Mouse (Mus musculus) left cerebral cortex, postnatal 14 days (tissue): ENCODE data around the gene Med19. TPM values are rescaled to one million over a fixed set of nuclear protein-coding genes. Genes with fewer than 3 reads are reported as not detected.
A peak's percentile ranks its signal among the peaks of the same experiment; 100 is the strongest.
"Not testable (repeated sequence)": the region's sequence is repeated elsewhere in the genome, so short reads cannot be mapped to it uniquely, and the experiment has no call there.

Experiments
- DNase-seq, 2 experiments: peaks; one replicate each; pipeline ENCODE4 v3.0.0; 2021 to 2022; ENCODE audit warnings: low spot score in 2 of 2, mixed read lengths in 1 of 2
- intact Hi-C: fragments of 180-260 bp; cut with DNase I; formaldehyde crosslinking; loops from one replicate; pipeline ENCODE4 v1.15.1; 2025
- total RNA-seq, 2 experiments: library from RNA; stranded (reverse); gene quantifications; 2 replicates each; pipeline ENCODE4 v1.2.3; 2021

The Med19 gene
- total RNA-seq, 2 experiments from 2014 or later = 30.3 to 32.3 TPM

- peak in 1 of 2 experiments; percentile 28 for DNase-seq
- intact Hi-C loops = loop anchor here (5.0 kb wide), 1 partner anchor 37 kb away; the partner anchor contains the start of genes Gm28635, Med19 and Tmx2
These were observed 36.2 kb downstream of the Med19 start for GRCm38 (mm10) chr2:84714422-84714810.

GRCm38 (mm10) chr2:84714811-84715561 is 36.8 kb downstream of the Med19 start, which contains the start of gene Zdhhc5:
Gene Zdhhc5 (minus strand): TSS chr2:84715180.
- intact Hi-C loops = loop anchor here (5.0 kb wide), 1 partner anchor 38 kb away; the partner anchor contains the start of genes Gm28635, Med19 and Tmx2
- DNase-seq = peak; percentile 99 to 100

- intact Hi-C loops = no loop called here
- DNase-seq = peak; percentile 87 to 98
These were observed 37.6 kb downstream of the Med19 start for GRCm38 (mm10) chr2:84715562-84716361.

- no peak for DNase-seq
- intact Hi-C loops = no loop called here
These were observed 38.5 kb downstream of the Med19 start for GRCm38 (mm10) chr2:84716423-84717355.

GRCm38 (mm10) chr2:84717357-84717756 is 39.2 kb downstream of the Med19 start:
- DNase-seq = no peak
- intact Hi-C loops = no loop called here

GRCm38 (mm10) chr2:84720718-84721117 is 42.5 kb downstream of the Med19 start:
- intact Hi-C loops = no loop called here
- DNase-seq = no peak

GRCm38 (mm10) chr2:84721182-84721581 is 43.0 kb downstream of the Med19 start:
- DNase-seq = no peak
- intact Hi-C loops = no loop called here

GRCm38 (mm10) chr2:84723856-84724255 is 45.7 kb downstream of the Med19 start:
- intact Hi-C loops = no loop called here
- DNase-seq = no peak

- intact Hi-C loops = no loop called here
- no peak for DNase-seq
These were observed 47.6 kb downstream of the Med19 start for GRCm38 (mm10) chr2:84725770-84726169.

- intact Hi-C loops = no loop called here
- no peak for DNase-seq
These were observed 48.5 kb downstream of the Med19 start for GRCm38 (mm10) chr2:84726716-84727115.

GRCm38 (mm10) chr2:84727172-84727858 is 49.1 kb downstream of the Med19 start, which contains the start of gene Clp1:
Gene Clp1 (minus strand): TSS chr2:84727350.
- intact Hi-C loops = no loop called here
- peak; percentile 97 for DNase-seq

- intact Hi-C loops, DNase-seq: not testable (repeated sequence)
These were observed 50.0 kb downstream of the Med19 start for GRCm38 (mm10) chr2:84728191-84728590.

GRCm38 (mm10) chr2:84731206-84731605 is 53.0 kb downstream of the Med19 start:
- intact Hi-C loops = no loop called here
- DNase-seq = no peak

- intact Hi-C loops = no loop called here
- DNase-seq = no peak
These were observed 54.2 kb downstream of the Med19 start for GRCm38 (mm10) chr2:84732394-84732793.

GRCm38 (mm10) chr2:84733579-84734300 is 55.5 kb downstream of the Med19 start, which contains the start of gene Ypel4:
Gene Ypel4 (plus strand): TSS chr2:84734058.
- peak; percentile 59 to 74 for DNase-seq
- intact Hi-C loops = no loop called here

- intact Hi-C loops = no loop called here
- peak in 1 of 2 experiments; percentile 38 for DNase-seq
These were observed 56.2 kb downstream of the Med19 start for GRCm38 (mm10) chr2:84734351-84734864.

- intact Hi-C loops = no loop called here
These were observed 56.7 kb downstream of the Med19 start for GRCm38 (mm10) chr2:84734919-84735318.

More at GRCm38 (mm10) chr2:84734919-84735318, 56.7 kb downstream of the Med19 start:
- no peak for DNase-seq
